In the genomic region with DNA sequence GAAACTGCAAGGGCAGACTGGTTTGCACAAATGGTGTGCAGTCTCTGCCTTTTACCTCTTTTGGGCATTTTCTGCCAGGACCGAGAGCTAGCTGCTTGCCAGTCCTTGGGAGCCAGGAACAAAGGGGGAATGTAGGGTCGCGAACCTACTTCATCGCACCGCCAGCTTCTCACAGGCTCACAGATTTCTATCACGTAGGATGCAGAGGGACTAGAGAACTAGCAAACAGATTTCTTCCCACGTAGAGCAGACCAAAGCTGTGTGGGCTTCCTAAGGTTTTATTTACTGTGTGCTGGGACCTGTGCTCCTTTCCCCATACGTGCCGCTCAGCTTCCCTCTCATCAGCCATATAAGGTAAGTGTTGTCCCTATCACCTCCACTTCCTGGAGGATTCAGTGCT, we compare ENCODE assay signal across 8 mouse cellular contexts. TPM values are rescaled to one million over a fixed set of nuclear protein-coding genes. Genes with fewer than 3 reads are reported as not detected.
A peak's percentile ranks its signal among the peaks of the same experiment; 100 is the strongest.
DNase-seq lines count a peak whose midpoint lies in the region; ATAC-seq and TF ChIP-seq lines count a peak whose summit lies in the region.

No protein-coding gene starts in this region.

- TF ChIP-seq CTCF in kidney, postnatal 0 days (IDR thresholded peaks at IDR 0.05; ENCODE audit: low read depth) = no peak

- H3K27ac ChIP-seq in kidney, postnatal 0 days = peak overlapping the region; percentile 27; the same call in 1 of the 2 replicates
- H3K27ac ChIP-seq in embryonic facial prominence, embryonic 13.5 days = peak overlapping the region; percentile 73
- peak overlapping the region; percentile 53 for H3K27ac ChIP-seq in intestine, embryonic 16.5 days (ENCODE audit: low read length)
- peak overlapping the region; percentile 51 for H3K27ac ChIP-seq in neural tube, embryonic 12.5 days

- H3K4me3 ChIP-seq in kidney, postnatal 0 days (replicated peaks; ENCODE audit: low read depth, low read length) = peak overlapping the region; percentile 31
- H3K4me3 ChIP-seq in embryonic facial prominence, embryonic 13.5 days = peak overlapping the region; percentile 36
- H3K4me3 ChIP-seq in intestine, embryonic 16.5 days (ENCODE audit: low read length) = peak overlapping the region; percentile 30
- H3K4me3 ChIP-seq in neural tube, embryonic 12.5 days = peak overlapping the region; percentile 41

- H3K27me3 ChIP-seq in kidney, postnatal 0 days (ENCODE audit: insufficient read depth, low read length) = no peaks in the 10 kb centered on the region
- H3K27me3 ChIP-seq in embryonic facial prominence, embryonic 13.5 days = peaks cover 9% of the 10 kb centered on the region; the same call in 1 of the 2 replicates
- no peaks in the 10 kb centered on the region for H3K27me3 ChIP-seq in intestine, embryonic 16.5 days (replicated peaks; ENCODE audit: control insufficient read depth, insufficient read depth, low read length)
- H3K27me3 ChIP-seq in neural tube, embryonic 12.5 days (replicated peaks) = no peaks in the 10 kb centered on the region

- H3K9ac ChIP-seq in kidney, postnatal 0 days (ENCODE audit: low read depth, low read length) = peak overlapping the region; percentile 49; the same call in 1 of the 2 replicates
- H3K9ac ChIP-seq in embryonic facial prominence, embryonic 13.5 days = peak overlapping the region; percentile 64
- H3K9ac ChIP-seq in intestine, embryonic 16.5 days (ENCODE audit: low read depth, low read length) = peak overlapping the region; percentile 59
- H3K9ac ChIP-seq in neural tube, embryonic 12.5 days = peak overlapping the region; percentile 55

- H3K4me1 ChIP-seq in kidney, postnatal 0 days (replicated peaks; ENCODE audit: insufficient read depth, low read length) = no peaks in the 10 kb centered on the region
- H3K4me1 ChIP-seq in embryonic facial prominence, embryonic 13.5 days = peaks cover 37% of the 10 kb centered on the region
- H3K4me1 ChIP-seq in intestine, embryonic 16.5 days (ENCODE audit: control insufficient read depth, insufficient read depth, low read length) = peaks cover 4% of the 10 kb centered on the region
- H3K4me1 ChIP-seq in neural tube, embryonic 12.5 days = peaks cover 6% of the 10 kb centered on the region; the same call in 1 of the 2 replicates

- H3K36me3 ChIP-seq in kidney, postnatal 0 days (ENCODE audit: insufficient read depth, low read length) = no peaks in the 10 kb centered on the region
- no peaks in the 10 kb centered on the region for H3K36me3 ChIP-seq in embryonic facial prominence, embryonic 13.5 days
- H3K36me3 ChIP-seq in intestine, embryonic 16.5 days (ENCODE audit: control insufficient read depth, insufficient read depth, low read length) = no peaks in the 10 kb centered on the region
- no peaks in the 10 kb centered on the region for H3K36me3 ChIP-seq in neural tube, embryonic 12.5 days

- no peak for ATAC-seq in kidney, postnatal 0 days (replicated peaks; ENCODE audit: low FRiP score, low read depth)
- ATAC-seq in embryonic facial prominence, embryonic 13.5 days (ENCODE audit: insufficient number of reproducible peaks, insufficient read depth, low FRiP score, low TSS enrichment, low read depth) = no peak
- no peak for ATAC-seq in intestine, embryonic 16.5 days
- peak; percentile 52; the same call in 1 of the 2 replicates for ATAC-seq in neural tube, embryonic 12.5 days (ENCODE audit: low FRiP score, low read depth)

- 8% methylated on average over 9 of the region's 9 CpGs for WGBS in kidney, postnatal 0 days
- 20% methylated on average over 9 of the region's 9 CpGs for WGBS in embryonic facial prominence, embryonic 13.5 days
- WGBS in intestine, embryonic 16.5 days = 21% methylated on average over 9 of the region's 9 CpGs
- 10% methylated on average over 9 of the region's 9 CpGs for WGBS in neural tube, embryonic 12.5 days

- DNase-seq in kidney, postnatal 0 days (ENCODE audit: low spot score) = peak; percentile 29
- DNase-seq in kidney, postnatal 36 days = no peak
- DNase-seq in spleen, postnatal 4 days (ENCODE audit: low spot score in 2 of 2) = no peak
- no peak for DNase-seq in ovary, postnatal 14 days (ENCODE audit: low spot score)
- DNase-seq in urinary bladder, postnatal 10 days (ENCODE audit: low spot score) = no peak

- H3K4me2 ChIP-seq in kidney, postnatal 0 days (ENCODE audit: low read length) = peak overlapping the region; percentile 71
- peak overlapping the region; percentile 62 for H3K4me2 ChIP-seq in embryonic facial prominence, embryonic 13.5 days
- peak overlapping the region; percentile 46 for H3K4me2 ChIP-seq in intestine, embryonic 16.5 days (ENCODE audit: low read depth, low read length)
- peak overlapping the region; percentile 64 for H3K4me2 ChIP-seq in neural tube, embryonic 12.5 days (replicated peaks)

- H3K9me3 ChIP-seq in kidney, postnatal 0 days (replicated peaks; ENCODE audit: low read length) = no peaks in the 10 kb centered on the region
- no peaks in the 10 kb centered on the region for H3K9me3 ChIP-seq in embryonic facial prominence, embryonic 13.5 days
- no peaks in the 10 kb centered on the region for H3K9me3 ChIP-seq in intestine, embryonic 16.5 days (ENCODE audit: control insufficient read depth, low read length)
- no peaks in the 10 kb centered on the region for H3K9me3 ChIP-seq in neural tube, embryonic 12.5 days

RNA-seq across cellular contexts. Expression of a gene that starts 48.3 kb away (rescaled TPM):
- 8.5 and 9.1 TPM in 2 replicates for polyA plus RNA-seq in kidney, postnatal 0 days (2015; fragmentation: Nextera tagmentation; extraction: Ambion mirVana)
- polyA plus RNA-seq in embryonic facial prominence, embryonic 13.5 days (2015; fragmentation: Nextera tagmentation; extraction: Ambion mirVana) = 7.5 and 12.5 TPM in 2 replicates
- polyA plus RNA-seq in intestine, embryonic 16.5 days (2015; fragmentation: Nextera tagmentation; extraction: Ambion mirVana) = 7.5 and 7.6 TPM in 2 replicates
- 8.7 and 10.4 TPM in 2 replicates for polyA plus RNA-seq in neural tube, embryonic 12.5 days (2016; fragmentation: Nextera tagmentation; extraction: Ambion mirVana)

RNA-seq across cellular contexts. Expression of a gene that starts 48.5 kb away (rescaled TPM):
- polyA plus RNA-seq in kidney, postnatal 0 days (2015; fragmentation: Nextera tagmentation; extraction: Ambion mirVana) = 9.3 and 11.0 TPM in 2 replicates
- 14.8 and 17.0 TPM in 2 replicates for polyA plus RNA-seq in embryonic facial prominence, embryonic 13.5 days (2015; fragmentation: Nextera tagmentation; extraction: Ambion mirVana)
- polyA plus RNA-seq in intestine, embryonic 16.5 days (2015; fragmentation: Nextera tagmentation; extraction: Ambion mirVana) = 10.6 and 11.7 TPM in 2 replicates
- 11.1 and 11.7 TPM in 2 replicates for polyA plus RNA-seq in neural tube, embryonic 12.5 days (2016; fragmentation: Nextera tagmentation; extraction: Ambion mirVana)
